Mouse (Mus musculus) kidney, embryonic 14.5 days (tissue): Measurements from ENCODE around the gene Bcar1. TPM values are rescaled to one million over a fixed set of nuclear protein-coding genes. Genes with fewer than 3 reads are reported as not detected.

ENCODE experiments used
- ATAC-seq: fragments of 200-750 bp; cut with Nextera tagmentation; 2 replicates; pipeline ENCODE4 v1.8.0; 2017; ENCODE audit warnings: moderate number of reproducible peaks, mild to moderate bottlenecking, moderate TSS enrichment, moderate library complexity; ENCODE audit not compliant: low FRiP score, low TSS enrichment
- H3K27ac ChIP-seq: fragments of 300-500 bp; sonication (generic); 2 replicates; pipeline ENCODE4 v1.5.1; 2014; ENCODE audit warnings: low read depth, mild to moderate bottlenecking, low read length, moderate library complexity, mixed read lengths
- H3K27me3 ChIP-seq: fragments of 300-500 bp; sonication (generic); 2 replicates; pipeline ENCODE4 v1.6.1; 2014; ENCODE audit warnings: mild to moderate bottlenecking, low read length; ENCODE audit not compliant: control insufficient read depth, insufficient read depth
- H3K36me3 ChIP-seq: fragments of 300-500 bp; sonication (generic); 2 replicates; pipeline ENCODE4 v1.6.1; 2014; ENCODE audit warnings: low read length, mixed read lengths; ENCODE audit not compliant: control insufficient read depth, insufficient read depth
- H3K4me1 ChIP-seq: fragments of 300-500 bp; sonication (generic); 2 replicates; pipeline ENCODE4 v1.6.1; 2014; ENCODE audit warnings: low read length, mixed read lengths; ENCODE audit not compliant: control insufficient read depth, insufficient read depth
- H3K4me2 ChIP-seq: fragments of 300-500 bp; sonication (generic); replicated peaks from 2 replicates; pipeline ENCODE4 v1.6.1; 2014; ENCODE audit warnings: low read depth, mild to moderate bottlenecking, low read length
- H3K4me3 ChIP-seq: fragments of 300-500 bp; sonication (generic); 2 replicates; pipeline ENCODE4 v1.5.1; 2014; ENCODE audit warnings: mild to moderate bottlenecking, low read length
- H3K9ac ChIP-seq: fragments of 300-500 bp; sonication (generic); 2 replicates; pipeline ENCODE4 v1.6.1; 2014; ENCODE audit warnings: low read depth, mild to moderate bottlenecking, low read length, moderate library complexity
- H3K9me3 ChIP-seq: fragments of 300-500 bp; sonication (generic); 2 replicates; pipeline ENCODE4 v1.6.1; 2016; ENCODE audit warnings: low read length; ENCODE audit not compliant: control insufficient read depth
- WGBS: fragments of 180-500 bp; shearing (Covaris S2); extraction: QIAGEN DNeasy Blood & Tissue Kit; methylation state at CpG from one replicate; pipeline ENCODE4 v1.1.7; 2014; 5-methylcytosine and 5-hydroxymethylcytosine counted together
- polyA plus RNA-seq: library from polyadenylated mRNA; unstranded; fragments of >200 nt; fragmentation: Nextera tagmentation; extraction: Ambion mirVana; gene quantifications from 2 replicates; pipeline ENCODE4 v1.2.1, GENCODE M21; 2014

The Bcar1 gene
- polyA plus RNA-seq, 1 experiment from 2014 or later, result 55.6 TPM

GRCm38 (mm10) chr8:111729233-111730170, 14.1 kb downstream of the Bcar1 start:
- no peaks in the 10 kb centered on the region for H3K36me3 ChIP-seq
- H3K4me2 ChIP-seq, result peak overlapping the region; percentile 76
- no peaks in the 10 kb centered on the region for H3K9me3 ChIP-seq
- peaks cover 76% of the 10 kb centered on the region for H3K4me1 ChIP-seq
- ATAC-seq, result no peak
- no peaks in the 10 kb centered on the region for H3K27me3 ChIP-seq
- WGBS, result 40% methylated on average over 7 of the region's 7 CpGs
- peak overlapping the region; percentile 48; the same call in 1 of the 2 replicates for H3K27ac ChIP-seq
- H3K4me3 ChIP-seq, result no peak overlapping the region
- 0 out of 2 replicates have a peak overlapping the region, but pooled peaks have one; percentile 5 for H3K9ac ChIP-seq

- no peak for ATAC-seq
- no peaks in the 10 kb centered on the region for H3K9me3 ChIP-seq
- no peak overlapping the region for H3K27ac ChIP-seq
- no peak overlapping the region for H3K9ac ChIP-seq
- H3K27me3 ChIP-seq, result no peaks in the 10 kb centered on the region
- H3K4me2 ChIP-seq, result no peak overlapping the region
- peaks cover 65% of the 10 kb centered on the region for H3K4me1 ChIP-seq
- 73% methylated on average over 5 of the region's 5 CpGs for WGBS
- no peak overlapping the region for H3K4me3 ChIP-seq
- H3K36me3 ChIP-seq, result no peaks in the 10 kb centered on the region
These were observed 15.1 kb downstream of the Bcar1 start for GRCm38 (mm10) chr8:111728481-111728880.

GRCm38 (mm10) chr8:111727553-111727952, 16.1 kb downstream of the Bcar1 start:
- Histone ChIP-seq H3K27ac (no peak overlapping the region), H3K36me3 (no peaks in the 10 kb centered on the region), H3K27me3 (no peaks in the 10 kb centered on the region), H3K9ac (no peak overlapping the region), H3K4me2 (no peak overlapping the region), H3K9me3 (no peaks in the 10 kb centered on the region), H3K4me3 (no peak overlapping the region), H3K4me1 (peaks cover 56% of the 10 kb centered on the region)
- no peak for ATAC-seq
- 70% methylated on average over 4 of the region's 4 CpGs for WGBS

- Histone ChIP-seq H3K27me3 (no peaks in the 10 kb centered on the region), H3K36me3 (peaks cover under 1% of the 10 kb centered on the region; the same call in 1 of the 2 replicates), H3K27ac (peak overlapping the region; percentile 78), H3K4me2 (peak overlapping the region; percentile 1; the same call in 1 of the 2 replicates), H3K9ac (peak overlapping the region; percentile 29; the same call in 1 of the 2 replicates), H3K4me1 (peaks cover 54% of the 10 kb centered on the region), H3K4me3 (no peak overlapping the region), H3K9me3 (no peaks in the 10 kb centered on the region)
- peak; percentile 29; the same call in 1 of the 2 replicates for ATAC-seq
- 57% methylated on average over 7 of the region's 7 CpGs for WGBS
These were observed 17.3 kb downstream of the Bcar1 start for GRCm38 (mm10) chr8:111726102-111726900.

GRCm38 (mm10) chr8:111725341-111725740, 18.3 kb downstream of the Bcar1 start:
- no peaks in the 10 kb centered on the region for H3K9me3 ChIP-seq
- no peak for ATAC-seq
- H3K27me3 ChIP-seq, result no peaks in the 10 kb centered on the region
- no peak overlapping the region for H3K9ac ChIP-seq
- H3K4me2 ChIP-seq, result no peak overlapping the region
- H3K4me1 ChIP-seq, result peaks cover 44% of the 10 kb centered on the region
- WGBS, result 90% methylated on average over 6 of the region's 6 CpGs
- no peak overlapping the region for H3K27ac ChIP-seq
- H3K4me3 ChIP-seq, result no peak overlapping the region
- H3K36me3 ChIP-seq, result peaks cover 10% of the 10 kb centered on the region

- Histone ChIP-seq H3K9me3 (no peaks in the 10 kb centered on the region), H3K27ac (no peak overlapping the region), H3K4me1 (peaks cover 14% of the 10 kb centered on the region), H3K9ac (no peak overlapping the region), H3K36me3 (peaks cover 39% of the 10 kb centered on the region), H3K4me3 (no peak overlapping the region), H3K4me2 (no peak overlapping the region), H3K27me3 (no peaks in the 10 kb centered on the region)
- WGBS, result 51% methylated on average over 4 of the region's 4 CpGs
- 0 out of 2 replicates have a peak, but pooled peaks have one; percentile 12 for ATAC-seq
These were observed 23.5 kb downstream of the Bcar1 start for GRCm38 (mm10) chr8:111720115-111720544.

- H3K36me3 ChIP-seq, result peaks cover 51% of the 10 kb centered on the region
- H3K4me1 ChIP-seq, result peaks cover 11% of the 10 kb centered on the region
- no peaks in the 10 kb centered on the region for H3K9me3 ChIP-seq
- no peak overlapping the region for H3K4me2 ChIP-seq
- H3K27ac ChIP-seq, result peak overlapping the region; percentile 4; the same call in 1 of the 2 replicates
- no peak overlapping the region for H3K4me3 ChIP-seq
- no peaks in the 10 kb centered on the region for H3K27me3 ChIP-seq
- H3K9ac ChIP-seq, result no peak overlapping the region
- WGBS, result 24% methylated on average over 5 of the region's 5 CpGs
- peak; percentile 59 for ATAC-seq
These were observed 24.7 kb downstream of the Bcar1 start for GRCm38 (mm10) chr8:111718937-111719336.

GRCm38 (mm10) chr8:111717866-111718265, 25.7 kb downstream of the Bcar1 start:
- peaks cover 11% of the 10 kb centered on the region for H3K4me1 ChIP-seq
- no peak for ATAC-seq
- WGBS, result 72% methylated on average over 6 of the region's 6 CpGs

More at GRCm38 (mm10) chr8:111717866-111718265, 25.7 kb downstream of the Bcar1 start:
- Histone ChIP-seq H3K27me3 (no peaks in the 10 kb centered on the region), H3K4me2 (no peak overlapping the region), H3K4me3 (no peak overlapping the region), H3K36me3 (peaks cover 62% of the 10 kb centered on the region), H3K27ac (peak overlapping the region; percentile 68), H3K9ac (0 out of 2 replicates have a peak overlapping the region, but pooled peaks have one; percentile 31), H3K9me3 (no peaks in the 10 kb centered on the region)
